ENCODE assay signal across 9 mouse cellular contexts in the genomic region with DNA sequence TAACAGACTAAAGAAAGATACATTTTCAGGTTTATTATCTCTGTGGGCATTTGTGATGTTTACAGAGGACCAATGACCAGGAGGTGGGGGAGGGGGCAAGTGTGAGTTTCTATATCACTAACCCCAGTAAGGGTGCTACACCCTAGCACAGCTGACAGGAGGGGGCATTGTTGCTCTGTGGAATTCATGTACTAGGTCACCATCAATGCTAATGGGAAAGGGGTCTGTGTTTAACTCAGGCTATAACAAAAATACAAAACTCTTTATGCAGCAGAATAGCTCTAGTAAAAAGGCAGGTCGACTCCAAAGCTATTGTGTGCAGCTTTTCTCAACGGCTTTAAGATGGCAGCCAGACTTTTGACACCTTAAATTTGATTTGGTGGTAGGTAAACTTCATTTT.
DNase-seq lines count a peak whose midpoint lies in the region; ATAC-seq and TF ChIP-seq lines count a peak whose summit lies in the region.
"Had no signal": no experiment of that assay in that cellular context is flagged by ENCODE, and none has a peak within 500 bp of the region (broad histone marks: within the 10 kb centered on the region; RNA-seq: fewer than 3 reads in every experiment).

No protein-coding gene starts in this region.

- no peak overlapping the region for H3K4me2 ChIP-seq in forebrain, embryonic 16.5 days (ENCODE audit: low read length)
- H3K4me2 ChIP-seq in kidney, embryonic 15.5 days, result peak overlapping the region; percentile 67; the same call in 1 of the 2 replicates

- H3ac ChIP-seq in C2C12 (ENCODE audit: control insufficient read depth, insufficient read length, low read depth), result no peak overlapping the region

- peak; percentile 36 for TF ChIP-seq CTCF in C2C12 (IDR thresholded peaks at IDR 0.05; ENCODE audit: control insufficient read depth, insufficient read depth, insufficient read length)

- H3K36me3 ChIP-seq in C2C12 (ENCODE audit: control insufficient read depth, insufficient read depth), result no peaks in the 10 kb centered on the region
- no peaks in the 10 kb centered on the region for H3K36me3 ChIP-seq in forebrain, embryonic 16.5 days (ENCODE audit: control insufficient read depth, insufficient read depth)
- no peaks in the 10 kb centered on the region for H3K36me3 ChIP-seq in kidney, embryonic 15.5 days

- H3K4me3 ChIP-seq in C2C12 (ENCODE audit: insufficient read depth, poor library complexity, severe bottlenecking), result no peak overlapping the region
- H3K4me3 ChIP-seq in forebrain, embryonic 16.5 days (replicated peaks; ENCODE audit: low read length), result no peak overlapping the region
- no peak overlapping the region for H3K4me3 ChIP-seq in kidney, embryonic 15.5 days (replicated peaks)

- H3K79me2 ChIP-seq in C2C12 (ENCODE audit: control insufficient read depth, insufficient read depth), result no peaks in the 10 kb centered on the region

- no peaks in the 10 kb centered on the region for H3K9me3 ChIP-seq in forebrain, embryonic 16.5 days (ENCODE audit: control insufficient read depth, low read length)
- H3K9me3 ChIP-seq in kidney, embryonic 15.5 days (replicated peaks), result no peaks in the 10 kb centered on the region

- no peaks in the 10 kb centered on the region for H3K27me3 ChIP-seq in C2C12 (ENCODE audit: control insufficient read depth, insufficient read depth, insufficient read length)
- no peaks in the 10 kb centered on the region for H3K27me3 ChIP-seq in forebrain, embryonic 16.5 days (replicated peaks; ENCODE audit: control insufficient read depth, insufficient read depth, low read length)
- H3K27me3 ChIP-seq in kidney, embryonic 15.5 days, result no peaks in the 10 kb centered on the region

- WGBS in forebrain, embryonic 16.5 days, result 9% methylated on average over 2 of the region's 2 CpGs
- 11% methylated on average over 2 of the region's 2 CpGs for WGBS in kidney, embryonic 15.5 days

- DNase-seq in adrenal gland, postnatal 25 days, result peak; percentile 5
- DNase-seq in adrenal gland, adult 18-20 months (ENCODE audit: low spot score in 2 of 2), result no peak
- DNase-seq in lung, postnatal 10 days, result peak; percentile 63
- DNase-seq in yolk sac, embryonic 10.5 days (ENCODE audit: low spot score), result peak; percentile 32
- no peak for DNase-seq in spleen, postnatal 10 days (ENCODE audit: low spot score in 2 of 2)

- no peaks in the 10 kb centered on the region for H3K79me3 ChIP-seq in C2C12 (ENCODE audit: low read depth)

- peaks cover 27% of the 10 kb centered on the region for H3K4me1 ChIP-seq in forebrain, embryonic 16.5 days (replicated peaks; ENCODE audit: control insufficient read depth, insufficient read depth, low read length)
- H3K4me1 ChIP-seq in kidney, embryonic 15.5 days, result peaks cover 31% of the 10 kb centered on the region

- H3K9ac ChIP-seq in forebrain, embryonic 16.5 days (replicated peaks; ENCODE audit: low read depth, low read length), result no peak overlapping the region
- H3K9ac ChIP-seq in kidney, embryonic 15.5 days, result no peak overlapping the region

- H3K27ac ChIP-seq in forebrain, embryonic 16.5 days (ENCODE audit: low read length), result no peak overlapping the region
- peak overlapping the region; percentile 86 for H3K27ac ChIP-seq in kidney, embryonic 15.5 days
- H3K27ac ChIP-seq: macrophage had no signal

- ATAC-seq in forebrain, embryonic 16.5 days, result peak; percentile 66
- ATAC-seq in kidney, embryonic 15.5 days (replicated peaks; ENCODE audit: low FRiP score), result peak; percentile 78

TF ChIP-seq in C2C12, 6 proteins besides CTCF, POLR2A, EP300 and RAD21:
- TF ChIP-seq CEBPB (IDR thresholded peaks at IDR 0.05; ENCODE audit: low read depth) (no peak), MYOG (IDR thresholded peaks at IDR 0.05; ENCODE audit: control insufficient read depth, extremely low read depth, insufficient read length) (no peak), MYOD1 (IDR thresholded peaks at IDR 0.05; ENCODE audit: control insufficient read depth, insufficient read length, low read depth) (no peak), USF1 (IDR thresholded peaks at IDR 0.05; ENCODE audit: low read depth) (no peak), MAX (IDR thresholded peaks at IDR 0.05) (no peak), FOSL1 (IDR thresholded peaks at IDR 0.05; ENCODE audit: insufficient read depth, low read length, poor library complexity, severe bottlenecking) (no peak)

Comparison
In these comparisons a context has a peak if more than half of its experiments do, and no peak if none do; other contexts are left out.
1. DNase-seq: peak in adrenal gland, postnatal 25 days (single experiment), lung, postnatal 10 days (single experiment) and yolk sac, embryonic 10.5 days (single experiment); none in adrenal gland, adult 18-20 months (0 of 2) and spleen, postnatal 10 days (0 of 2).